Mouse (Mus musculus) neural tube, postnatal 0 days (tissue): Measurements from ENCODE around the gene Erbb3. TPM values are rescaled to one million over a fixed set of nuclear protein-coding genes. Genes with fewer than 3 reads are reported as not detected.

ENCODE experiments used
- microRNA-seq: library from miRNA; unstranded; fragments of <30 nt; microRNA quantifications from one replicate; pipeline ENCODE4, GENCODE M21; 2016
- polyA plus RNA-seq: library from polyadenylated mRNA; unstranded; fragments of >200 nt; fragmentation: Nextera tagmentation; extraction: Ambion mirVana; gene quantifications from 2 replicates; pipeline ENCODE4 v1.2.1, GENCODE M21; 2015

Erbb3 gene
- polyA plus RNA-seq: 2.8 and 3.5 TPM in 2 replicates

GRCm38 (mm10) chr10:128589464-128590192, at the start of gene Erbb3:
Gene Erbb3 (minus strand): TSS chr10:128589652.

GRCm38 (mm10) chr10:128626311-128627310, 37.2 kb upstream of the Erbb3 start, which contains the start of gene Rps26:
Gene Rps26 (minus strand): TSS chr10:128626747.

GRCm38 (mm10) chr10:128565788-128566531, 23.5 kb downstream of the Erbb3 start, which contains the start of gene Pa2g4:
Gene Pa2g4 (minus strand): TSS chr10:128565987.

GRCm38 (mm10) chr10:128548947-128549681, 40.3 kb downstream of the Erbb3 start, which contains the start of gene Rpl41:
Gene Rpl41 (minus strand): TSS chr10:128549305.

GRCm38 (mm10) chr10:128547361-128548032, 42.0 kb downstream of the Erbb3 start, which contains the start of gene Zc3h10:
Gene Zc3h10 (minus strand): TSS chr10:128547774.

GRCm38 (mm10) chr10:128525671-128526308, 63.7 kb downstream of the Erbb3 start, which contains the start of gene Esyt1:
Gene Esyt1 (minus strand): TSS chr10:128525871.

Small RNA genes lying within 50 kb of the gene (microRNA-seq; reads per million reads assigned to microRNA genes)
- not detected for gene Gm47275
- gene Mir6917: not detected

Other genes starting within 250 kb of the Erbb3 start
- 53.4 and 56.3 TPM in 2 replicates for gene Coq10a, start 220.7 kb downstream of the Erbb3 start, polyA plus RNA-seq
- gene Ankrd52, start 212.5 kb downstream of the Erbb3 start, polyA plus RNA-seq: 10.7 and 13.3 TPM in 2 replicates
- 0.67 and 1.3 TPM in 2 replicates for gene Slc39a5, start 188.4 kb downstream of the Erbb3 start, polyA plus RNA-seq
- 145 TPM in 2 replicates for gene Nabp2, start 178.2 kb downstream of the Erbb3 start, polyA plus RNA-seq
- gene Rnf41, start 178.0 kb downstream of the Erbb3 start, polyA plus RNA-seq: 65.5 and 72.9 TPM in 2 replicates
- gene Smarcc2, start 130.4 kb downstream of the Erbb3 start, polyA plus RNA-seq: 93.1 and 115 TPM in 2 replicates
- gene Myl6, start 95.5 kb downstream of the Erbb3 start, polyA plus RNA-seq: 1,126 and 1,148 TPM in 2 replicates
- 8.3 and 8.4 TPM in 2 replicates for gene Myl6b, start 91.0 kb downstream of the Erbb3 start, polyA plus RNA-seq
- 16.5 and 17.8 TPM in 2 replicates for gene Esyt1, start 63.8 kb downstream of the Erbb3 start, polyA plus RNA-seq
- gene Zc3h10, start 41.9 kb downstream of the Erbb3 start, polyA plus RNA-seq: 13.7 and 14.0 TPM in 2 replicates
- 2,536 and 2,780 TPM in 2 replicates for gene Rpl41, start 40.3 kb downstream of the Erbb3 start, polyA plus RNA-seq
- gene Pa2g4, start 23.7 kb downstream of the Erbb3 start, polyA plus RNA-seq: 97.4 and 109 TPM in 2 replicates
- gene Rps26, start 37.1 kb upstream of the Erbb3 start, polyA plus RNA-seq: 392 and 465 TPM in 2 replicates
- gene Ikzf4, start 56.3 kb upstream of the Erbb3 start, polyA plus RNA-seq: 9.8 and 13.8 TPM in 2 replicates
- gene Suox, start 84.4 kb upstream of the Erbb3 start, polyA plus RNA-seq: 14.1 and 17.0 TPM in 2 replicates
- gene Rab5b, start 106.6 kb upstream of the Erbb3 start, polyA plus RNA-seq: 92.5 and 96.1 TPM in 2 replicates
- gene Pmel, start 114.5 kb upstream of the Erbb3 start, polyA plus RNA-seq: 1.3 and 1.7 TPM in 2 replicates
- gene Cdk2, start 115.4 kb upstream of the Erbb3 start, polyA plus RNA-seq: 11.6 and 12.0 TPM in 2 replicates
- gene Dgka, start 155.2 kb upstream of the Erbb3 start, polyA plus RNA-seq: 5.9 and 6.3 TPM in 2 replicates
- 42.0 and 51.6 TPM in 2 replicates for gene Pym1, start 158.2 kb upstream of the Erbb3 start, polyA plus RNA-seq
- gene Mmp19, start 201.3 kb upstream of the Erbb3 start, polyA plus RNA-seq: 0.54 and 0.62 TPM in 2 replicates
- gene Dnajc14, start 214.4 kb upstream of the Erbb3 start, polyA plus RNA-seq: 36.2 and 37.3 TPM in 2 replicates
- gene Tmem198b, start 214.7 kb upstream of the Erbb3 start, polyA plus RNA-seq: 17.7 TPM in 2 replicates
- gene Sarnp, start 227.7 kb upstream of the Erbb3 start, polyA plus RNA-seq: 109 and 119 TPM in 2 replicates
- gene Ormdl2, start 232.0 kb upstream of the Erbb3 start, polyA plus RNA-seq: 21.4 and 21.5 TPM in 2 replicates